Mouse (Mus musculus): Measurements from ENCODE around the gene En2. TPM values are rescaled to one million over a fixed set of nuclear protein-coding genes. Genes with fewer than 3 reads are reported as not detected.
A peak's percentile ranks its signal among the peaks of the same experiment; 100 is the strongest.

Gene En2
- polyA plus RNA-seq, 1 experiment from 2014 or later: 0.60 TPM

DNA sequence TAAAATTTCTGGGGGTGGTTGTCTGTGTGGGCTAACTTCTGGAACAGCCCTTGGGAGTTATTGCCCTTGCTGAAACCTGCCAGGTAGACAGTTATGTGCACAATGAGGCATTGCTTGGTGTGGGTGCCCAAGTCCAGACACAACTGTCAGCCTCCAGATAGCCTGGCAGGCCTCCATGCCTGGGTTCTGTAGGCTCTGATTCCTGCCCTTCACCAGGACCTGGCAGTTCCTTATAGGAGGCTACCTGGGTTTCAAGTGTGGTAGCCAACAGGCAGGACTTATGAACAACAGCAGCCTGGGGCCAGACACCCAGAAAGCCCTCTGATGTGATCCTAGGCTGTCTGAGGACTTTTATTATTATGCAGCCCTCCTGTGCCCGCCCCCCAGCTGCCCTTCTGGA lies 1.6 kb upstream of the En2 start:
- Histone ChIP-seq H3K27ac (replicated peaks) (no peak overlapping the region), H3K4me2 (no peak overlapping the region), H3K4me3 (no peak overlapping the region), H3K9me3 (no peaks in the 10 kb centered on the region), H3K27me3 (peaks cover 76% of the 10 kb centered on the region), H3K9ac (no peak overlapping the region), H3K4me1 (replicated peaks) (peaks cover 22% of the 10 kb centered on the region), H3K36me3 (no peaks in the 10 kb centered on the region)
- no peak for ATAC-seq (ENCODE audit: low FRiP score, low read depth)
- 19% methylated on average over 1 of the region's 1 CpGs for WGBS

DNA sequence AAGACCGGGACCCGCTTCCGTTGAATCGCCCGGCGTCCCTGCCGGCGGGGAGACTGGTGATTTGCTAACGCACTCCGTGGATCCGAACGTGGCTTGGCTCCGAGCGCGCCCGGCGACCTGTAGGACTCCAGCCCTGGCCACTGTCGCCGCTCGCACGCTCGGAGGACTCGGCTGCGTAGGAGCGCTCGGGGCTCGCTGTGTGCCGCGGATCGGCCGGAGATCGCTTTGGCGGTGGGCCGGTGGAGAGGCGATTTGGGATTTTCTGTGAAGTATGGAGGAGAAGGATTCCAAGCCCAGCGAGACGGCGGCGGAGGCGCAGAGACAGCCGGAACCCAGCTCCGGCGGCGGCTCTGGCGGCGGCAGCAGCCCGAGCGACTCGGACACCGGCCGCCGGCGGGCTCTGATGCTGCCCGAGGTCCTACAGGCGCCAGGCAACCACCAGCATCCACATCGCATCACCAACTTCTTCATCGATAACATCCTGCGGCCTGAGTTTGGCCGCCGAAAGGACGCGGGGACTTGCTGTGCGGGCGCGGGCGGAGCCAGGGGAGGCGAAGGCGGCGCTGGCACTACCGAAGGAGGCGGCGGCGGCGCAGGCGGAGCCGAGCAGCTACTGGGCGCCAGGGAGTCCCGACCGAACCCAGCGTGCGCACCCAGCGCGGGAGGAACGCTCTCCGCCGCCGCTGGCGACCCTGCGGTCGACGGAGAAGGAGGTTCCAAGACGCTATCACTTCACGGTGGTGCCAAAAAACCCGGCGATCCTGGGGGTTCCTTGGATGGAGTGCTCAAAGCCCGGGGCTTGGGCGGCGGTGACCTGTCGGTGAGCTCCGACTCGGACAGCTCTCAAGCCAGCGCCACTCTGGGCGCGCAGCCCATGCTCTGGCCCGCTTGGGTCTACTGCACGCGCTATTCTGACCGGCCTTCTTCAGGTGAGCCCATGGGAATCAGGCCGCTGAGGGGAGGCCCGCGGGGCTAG lies 1.1 kb downstream of the En2 start:
- peak overlapping the region; percentile 45 for H3K9ac ChIP-seq
- peak overlapping the region; percentile 76 for H3K27ac ChIP-seq (replicated peaks)
- peaks cover 75% of the 10 kb centered on the region for H3K27me3 ChIP-seq
- H3K9me3 ChIP-seq: no peaks in the 10 kb centered on the region
- ATAC-seq (ENCODE audit: low FRiP score, low read depth): no peak
- H3K4me2 ChIP-seq: peak overlapping the region; percentile 86
- H3K4me3 ChIP-seq: peak overlapping the region; percentile 46
- WGBS: under 1% methylated on average over 96 of the region's 111 CpGs
- H3K36me3 ChIP-seq: no peaks in the 10 kb centered on the region
- H3K4me1 ChIP-seq (replicated peaks): peaks cover 22% of the 10 kb centered on the region

GRCm38 (mm10) chr5:28167611-28168252 lies 2.2 kb downstream of the En2 start:
- no peak for ATAC-seq (ENCODE audit: low FRiP score, low read depth)
- under 1% methylated on average over 29 of the region's 29 CpGs for WGBS
- Histone ChIP-seq H3K4me1 (replicated peaks) (peaks cover 22% of the 10 kb centered on the region), H3K27ac (replicated peaks) (0 out of 2 replicates have a peak overlapping the region, but pooled peaks have one; percentile 76), H3K9ac (peak overlapping the region; percentile 45; the same call in 1 of the 2 replicates), H3K9me3 (no peaks in the 10 kb centered on the region), H3K4me2 (peak overlapping the region; percentile 44), H3K4me3 (peak overlapping the region; percentile 46), H3K27me3 (peaks cover 77% of the 10 kb centered on the region), H3K36me3 (no peaks in the 10 kb centered on the region)

DNA sequence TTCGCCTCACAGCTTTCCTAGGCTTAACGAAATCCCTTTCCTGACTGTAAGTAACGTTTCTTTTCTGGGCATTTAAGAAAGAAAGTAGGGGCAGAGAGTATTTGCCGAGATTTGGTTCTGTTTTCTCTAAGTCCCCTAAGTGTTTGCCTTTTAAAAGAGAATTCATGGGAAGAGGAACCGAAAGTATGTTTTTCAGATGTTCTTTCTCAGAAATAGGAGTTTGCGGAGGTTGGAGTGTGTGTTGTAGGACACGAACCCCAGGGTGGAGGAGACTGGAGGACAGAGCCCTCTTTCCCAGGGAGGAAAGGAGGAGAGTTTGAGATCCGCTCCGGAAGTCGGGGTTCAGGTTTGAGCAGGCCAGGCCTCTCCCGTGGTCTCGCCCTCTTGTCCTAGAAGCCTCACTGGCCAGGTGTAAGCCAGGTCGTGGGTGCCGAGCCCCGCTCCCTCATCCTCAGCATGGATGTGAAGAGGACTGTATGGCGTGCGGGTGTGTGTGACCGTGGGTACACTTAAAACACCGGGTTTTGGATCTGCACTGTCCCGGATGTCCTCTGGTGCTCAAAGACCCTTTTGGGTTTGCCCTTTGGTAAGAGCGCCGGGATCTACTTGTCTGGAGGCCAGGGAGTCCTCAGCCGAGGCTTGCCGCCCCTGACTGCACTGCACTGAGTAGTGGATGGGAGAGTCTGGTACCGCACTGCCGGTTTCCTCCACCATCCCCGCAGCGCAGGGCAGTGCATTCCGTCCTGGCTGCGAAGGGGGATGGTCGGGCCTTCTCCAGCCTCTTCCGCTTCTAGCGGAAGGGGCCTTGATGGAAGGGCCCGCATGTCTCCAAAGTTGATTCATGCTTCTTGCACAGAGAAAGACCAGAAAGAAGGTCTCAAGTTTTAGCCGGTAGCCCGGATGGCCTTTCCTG lies 3.0 kb downstream of the En2 start:
- Histone ChIP-seq H3K27ac (replicated peaks) (no peak overlapping the region), H3K27me3 (peaks cover 78% of the 10 kb centered on the region), H3K9ac (peak overlapping the region; percentile 45; the same call in 1 of the 2 replicates), H3K4me2 (peak overlapping the region; percentile 44), H3K36me3 (no peaks in the 10 kb centered on the region), H3K4me1 (replicated peaks) (peaks cover 22% of the 10 kb centered on the region), H3K9me3 (no peaks in the 10 kb centered on the region), H3K4me3 (peak overlapping the region; percentile 46)
- no peak for ATAC-seq (ENCODE audit: low FRiP score, low read depth)
- 2% methylated on average over 36 of the region's 36 CpGs for WGBS

- H3K27me3 ChIP-seq: peaks cover 78% of the 10 kb centered on the region
- peak overlapping the region; percentile 45; the same call in 1 of the 2 replicates for H3K9ac ChIP-seq
- H3K36me3 ChIP-seq: no peaks in the 10 kb centered on the region
- ATAC-seq (ENCODE audit: low FRiP score, low read depth): no peak
- peak overlapping the region; percentile 46 for H3K4me3 ChIP-seq
- H3K4me1 ChIP-seq (replicated peaks): peaks cover 26% of the 10 kb centered on the region
- WGBS: 4% methylated on average over 5 of the region's 5 CpGs
- H3K27ac ChIP-seq (replicated peaks): no peak overlapping the region
- H3K9me3 ChIP-seq: no peaks in the 10 kb centered on the region
- peak overlapping the region; percentile 44 for H3K4me2 ChIP-seq
Measured at GRCm38 (mm10) chr5:28169166-28169801, 3.8 kb downstream of the En2 start.

- peak overlapping the region; percentile 46 for H3K4me3 ChIP-seq
- no peak for ATAC-seq (ENCODE audit: low FRiP score, low read depth)
- no peaks in the 10 kb centered on the region for H3K36me3 ChIP-seq
- no peak overlapping the region for H3K27ac ChIP-seq (replicated peaks)
- peaks cover 29% of the 10 kb centered on the region for H3K4me1 ChIP-seq (replicated peaks)
- H3K9me3 ChIP-seq: no peaks in the 10 kb centered on the region
- 3% methylated on average over 17 of the region's 17 CpGs for WGBS
- peaks cover 80% of the 10 kb centered on the region for H3K27me3 ChIP-seq
- no peak overlapping the region for H3K9ac ChIP-seq
- H3K4me2 ChIP-seq: peak overlapping the region; percentile 44
Measured at GRCm38 (mm10) chr5:28170081-28170480, 4.6 kb downstream of the En2 start.

DNA sequence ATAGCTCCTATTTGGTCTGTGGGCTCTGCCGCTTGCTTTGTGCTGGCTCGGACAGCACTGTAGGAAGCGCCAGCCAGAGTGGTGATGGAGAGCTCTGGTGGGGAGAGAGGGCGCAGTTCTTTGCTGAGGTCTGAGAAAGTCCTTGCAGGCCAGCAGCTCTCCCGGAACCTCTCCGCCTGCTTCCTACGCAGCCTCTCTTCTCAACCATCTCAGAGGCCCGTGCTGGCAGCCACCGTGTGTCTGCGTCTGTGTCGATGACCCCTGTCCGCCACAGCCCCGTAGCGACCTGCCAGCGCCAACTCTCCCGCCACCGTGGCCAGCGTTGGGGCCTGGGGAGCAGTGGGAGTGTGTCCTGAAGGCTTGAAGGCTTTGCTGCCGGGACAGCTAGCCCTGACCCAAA lies 5.4 kb downstream of the En2 start:
- 0 out of 2 replicates have a peak overlapping the region, but pooled peaks have one; percentile 23 for H3K9ac ChIP-seq
- H3K9me3 ChIP-seq: no peaks in the 10 kb centered on the region
- peak overlapping the region; percentile 37 for H3K4me2 ChIP-seq
- no peak for ATAC-seq (ENCODE audit: low FRiP score, low read depth)
- peak overlapping the region; percentile 17 for H3K4me3 ChIP-seq
- peaks cover 23% of the 10 kb centered on the region for H3K4me1 ChIP-seq (replicated peaks)
- 3% methylated on average over 19 of the region's 19 CpGs for WGBS
- peaks cover 80% of the 10 kb centered on the region for H3K27me3 ChIP-seq
- H3K36me3 ChIP-seq: no peaks in the 10 kb centered on the region
- H3K27ac ChIP-seq (replicated peaks): no peak overlapping the region

GRCm38 (mm10) chr5:28171667-28172066 lies 6.2 kb downstream of the En2 start:
- 21% methylated on average over 5 of the region's 5 CpGs for WGBS
- Histone ChIP-seq H3K4me1 (replicated peaks) (peaks cover 16% of the 10 kb centered on the region), H3K4me2 (0 out of 2 replicates have a peak overlapping the region, but pooled peaks have one; percentile 19), H3K9me3 (no peaks in the 10 kb centered on the region), H3K27me3 (peaks cover 80% of the 10 kb centered on the region), H3K27ac (replicated peaks) (no peak overlapping the region), H3K9ac (no peak overlapping the region), H3K36me3 (no peaks in the 10 kb centered on the region), H3K4me3 (no peak overlapping the region)
- no peak for ATAC-seq (ENCODE audit: low FRiP score, low read depth)

- Histone ChIP-seq H3K4me3 (no peak overlapping the region), H3K27me3 (peaks cover 84% of the 10 kb centered on the region), H3K9me3 (no peaks in the 10 kb centered on the region), H3K4me1 (replicated peaks) (peaks cover 11% of the 10 kb centered on the region; the same call in 1 of the 2 replicates), H3K36me3 (no peaks in the 10 kb centered on the region), H3K9ac (no peak overlapping the region), H3K27ac (replicated peaks) (no peak overlapping the region), H3K4me2 (0 out of 2 replicates have a peak overlapping the region, but pooled peaks have one; percentile 4)
- ATAC-seq (ENCODE audit: low FRiP score, low read depth): no peak
- WGBS: 9% methylated on average over 8 of the region's 8 CpGs
Measured at GRCm38 (mm10) chr5:28172261-28172920, 6.9 kb downstream of the En2 start.

DNA sequence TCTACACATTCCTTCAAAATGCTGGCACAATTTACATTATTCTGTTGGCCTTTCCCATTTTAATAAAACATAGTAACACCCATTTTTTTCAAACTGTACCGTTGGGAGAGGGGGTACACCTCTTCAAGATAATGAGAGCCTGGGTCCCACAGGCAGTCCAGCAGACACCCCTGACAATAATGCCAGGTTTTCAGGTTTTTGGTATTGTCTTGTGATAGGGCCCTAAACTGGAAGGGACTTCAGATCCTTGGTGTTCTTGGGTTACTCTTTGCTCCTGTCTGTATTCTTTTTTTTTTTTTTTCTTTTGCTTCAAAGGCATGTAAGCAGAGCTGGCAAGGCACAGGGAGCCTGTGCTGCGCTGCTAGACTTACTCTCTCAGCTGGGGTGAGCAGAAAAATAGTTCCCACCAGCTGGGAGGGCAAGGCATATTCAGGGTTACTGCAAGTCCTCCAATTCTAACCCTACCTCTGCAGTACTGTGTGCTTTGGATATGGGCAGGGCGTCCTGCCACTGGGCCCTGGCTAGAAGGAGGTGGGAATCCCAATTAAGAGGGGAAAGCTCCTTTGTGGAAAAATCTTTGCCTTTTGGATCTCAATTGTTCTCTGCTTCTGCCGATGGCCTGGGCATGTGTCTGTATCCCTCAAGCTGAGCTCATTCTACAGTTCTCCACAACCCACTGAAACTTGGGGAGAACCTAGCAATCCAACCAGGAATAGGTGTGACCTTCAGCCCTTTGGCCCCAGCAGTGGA lies 7.6 kb downstream of the En2 start:
- H3K4me3 ChIP-seq: no peak overlapping the region
- 12% methylated on average over 4 of the region's 4 CpGs for WGBS
- H3K27me3 ChIP-seq: peaks cover 88% of the 10 kb centered on the region
- ATAC-seq (ENCODE audit: low FRiP score, low read depth): no peak
- H3K27ac ChIP-seq (replicated peaks): no peak overlapping the region
- H3K9me3 ChIP-seq: no peaks in the 10 kb centered on the region
- no peak overlapping the region for H3K9ac ChIP-seq
- peak overlapping the region; percentile 21; the same call in 1 of the 2 replicates for H3K4me2 ChIP-seq
- peaks cover 11% of the 10 kb centered on the region; the same call in 1 of the 2 replicates for H3K4me1 ChIP-seq (replicated peaks)
- H3K36me3 ChIP-seq: no peaks in the 10 kb centered on the region
